Mouse (Mus musculus) cerebellum, postnatal 14 days (tissue): Measurements from ENCODE around the gene Gm43552.
"Not testable (repeated sequence)": the region's sequence is repeated elsewhere in the genome, so short reads cannot be mapped to it uniquely, and the experiment has no call there.

ENCODE experiments used
- DNase-seq, 2 experiments: peaks; one replicate each; pipeline ENCODE4 v3.0.0; 2021; ENCODE audit warnings: mixed read lengths in 2 of 2

Gene Gm43552

GRCm38 (mm10) chr5:65491767-65492715, 592 bp downstream of the Gm43552 start:
- DNase-seq, result peak; percentile 73

- DNase-seq, result no peak
Observed at GRCm38 (mm10) chr5:65489830-65490229, 2.8 kb downstream of the Gm43552 start.

DNA sequence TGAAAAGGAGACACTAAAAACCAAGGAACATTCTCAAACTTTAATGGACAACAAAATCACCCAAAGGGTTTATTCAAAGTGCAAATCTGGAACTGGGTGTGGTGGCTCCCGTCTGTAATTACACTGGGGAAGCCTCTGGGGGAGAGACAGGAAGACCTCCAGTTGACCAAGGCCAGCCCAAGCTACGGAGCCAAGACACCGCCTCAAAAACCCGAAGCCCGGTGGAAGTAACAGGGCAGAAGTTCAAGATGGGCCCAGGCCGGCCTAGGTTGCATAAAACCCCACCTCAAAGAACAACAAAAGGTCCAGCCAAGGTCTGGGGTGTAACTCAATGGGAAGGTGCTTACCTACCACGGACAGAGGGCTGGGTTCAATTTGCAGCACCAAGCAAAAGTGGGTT, 3.9 kb downstream of the Gm43552 start:
- no peak for DNase-seq

DNA sequence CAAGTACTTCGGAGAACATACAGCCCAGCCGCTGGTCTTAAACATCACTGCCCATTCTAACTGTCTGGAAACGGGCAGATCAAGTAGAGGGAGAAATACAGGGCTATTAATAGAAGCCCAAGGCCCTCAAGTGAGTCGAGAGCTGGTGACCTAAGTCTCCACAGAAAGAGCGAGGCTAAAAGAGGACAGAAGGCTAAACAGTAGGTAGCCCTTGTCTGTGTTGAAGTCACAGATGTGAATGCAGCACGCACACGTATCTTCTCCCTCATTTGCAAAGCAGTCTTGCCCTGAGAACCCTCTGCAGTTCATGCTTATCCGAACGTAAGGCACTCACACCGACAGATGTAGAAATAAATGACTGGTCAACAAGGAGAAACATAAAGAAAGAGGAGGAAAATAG, 5.3 kb downstream of the Gm43552 start:
- peak in 1 of 2 experiments; percentile 26 for DNase-seq

DNA sequence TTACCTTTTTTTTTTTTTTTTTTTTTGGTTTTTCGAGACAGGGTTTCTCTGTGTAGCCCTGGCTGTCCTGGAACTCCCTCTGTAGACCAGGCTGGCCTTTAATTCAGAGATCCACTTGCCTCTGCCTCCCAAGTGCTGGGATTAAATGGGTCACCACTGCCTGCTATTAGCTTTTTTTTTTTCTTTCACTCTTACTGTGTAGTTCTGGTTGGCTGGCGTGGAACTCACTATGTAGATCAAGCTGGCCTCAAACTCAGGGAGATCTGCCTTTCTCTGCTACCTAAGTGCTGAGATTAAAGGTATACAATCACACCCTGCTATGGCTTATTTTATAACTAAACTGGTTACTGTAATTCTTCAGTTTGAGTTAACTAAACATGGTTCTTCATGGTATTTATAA, 6.1 kb downstream of the Gm43552 start:
- no peak for DNase-seq

- no peak for DNase-seq
Observed at GRCm38 (mm10) chr5:65482996-65483395, 9.6 kb downstream of the Gm43552 start.

DNA sequence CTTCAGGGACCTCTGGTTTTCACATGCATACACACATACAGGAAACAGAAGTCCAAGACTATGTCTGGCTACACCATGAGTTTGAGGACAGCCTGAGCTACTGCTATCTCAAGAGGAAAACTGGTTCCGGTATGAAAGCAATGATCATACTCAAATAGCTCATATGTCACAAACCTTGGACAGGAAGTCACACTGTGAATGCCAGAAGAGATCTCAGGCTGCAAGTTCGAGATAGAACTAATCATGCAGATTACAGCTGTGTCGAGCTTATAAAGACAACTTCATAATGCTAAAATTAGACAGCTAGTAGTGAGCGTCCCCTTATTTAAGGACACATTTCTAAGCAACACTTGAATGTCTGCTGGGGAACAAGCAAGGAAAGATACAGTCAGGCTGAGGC, 12.1 kb downstream of the Gm43552 start:
- DNase-seq, result no peak

DNA sequence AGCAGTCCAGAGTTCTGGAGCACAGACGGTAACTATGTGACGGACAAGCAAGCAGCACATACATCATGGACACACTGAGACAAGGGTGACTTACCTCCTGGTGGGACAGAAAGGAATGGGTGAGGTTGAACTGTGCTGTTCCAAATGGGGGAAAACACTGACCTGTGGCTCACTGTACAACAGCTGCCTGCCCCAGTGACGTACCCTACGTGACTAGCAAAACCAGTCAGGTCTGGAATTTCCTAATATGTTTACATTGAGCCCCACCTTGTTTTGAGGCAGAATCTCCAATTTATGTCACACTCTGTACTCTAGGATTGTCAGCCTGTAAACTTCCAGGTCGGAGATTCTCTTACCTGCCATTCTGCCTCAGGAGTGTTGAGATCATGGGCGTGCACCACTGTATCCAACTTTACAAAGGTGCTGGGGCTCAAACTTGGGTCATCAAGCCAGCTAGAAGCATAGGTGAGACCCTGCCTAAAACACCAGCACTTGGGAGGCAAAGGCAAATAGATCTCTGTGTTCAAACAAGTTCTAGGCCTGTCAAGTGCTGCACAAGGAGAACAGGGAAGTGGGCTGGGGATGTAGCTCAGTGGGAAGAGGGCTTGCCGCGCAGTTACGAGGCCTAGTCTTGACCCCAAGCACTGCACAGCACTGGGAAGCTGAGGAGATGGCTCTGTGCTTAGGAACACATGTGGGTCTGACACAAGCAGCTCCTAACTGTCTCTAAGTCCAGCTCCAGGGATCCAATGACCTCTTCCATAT, 12.8 kb downstream of the Gm43552 start:
- no peak for DNase-seq

DNA sequence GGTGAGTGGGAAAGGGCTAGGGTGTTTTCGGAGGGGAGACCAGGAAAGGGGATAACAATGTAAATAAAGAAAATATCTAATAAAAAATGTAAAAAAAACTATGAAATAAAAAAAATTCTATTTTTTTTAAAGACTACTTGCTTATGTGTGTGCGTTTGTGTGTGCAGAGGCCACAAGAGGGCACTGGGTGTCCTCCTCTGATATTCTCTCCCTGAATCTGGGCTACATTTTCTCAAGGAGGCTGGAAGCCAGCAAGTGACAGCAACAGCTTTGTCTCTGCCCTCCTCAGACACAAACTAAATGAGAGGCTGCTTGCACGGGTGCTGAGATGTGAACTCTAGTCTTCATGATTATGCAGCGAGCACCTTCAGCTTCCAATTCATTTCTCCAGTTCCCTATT, 14.4 kb downstream of the Gm43552 start:
- DNase-seq, result peak; percentile 55 to 57

DNA sequence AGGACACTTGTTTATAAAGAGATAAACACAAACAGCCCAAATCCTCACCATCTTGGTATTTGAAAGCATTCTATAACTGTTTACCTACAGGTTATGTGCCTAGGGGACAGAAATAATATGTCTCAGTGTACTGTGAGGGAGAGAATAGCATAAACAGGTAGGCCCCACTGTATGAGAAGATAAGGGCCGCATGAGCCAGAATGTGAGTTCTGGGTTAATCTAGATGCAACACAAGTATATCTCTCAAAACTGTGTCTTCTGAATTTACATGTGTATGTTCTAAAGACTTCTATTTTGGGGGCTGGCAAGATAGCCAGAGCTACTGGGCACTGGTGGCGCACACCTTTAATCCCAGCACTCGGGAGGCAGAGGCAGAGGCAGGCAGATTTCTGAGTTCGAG, 15.9 kb downstream of the Gm43552 start:
- DNase-seq, result not testable (repeated sequence)

GRCm38 (mm10) chr5:65475806-65476205, 16.8 kb downstream of the Gm43552 start:
- no peak for DNase-seq

DNA sequence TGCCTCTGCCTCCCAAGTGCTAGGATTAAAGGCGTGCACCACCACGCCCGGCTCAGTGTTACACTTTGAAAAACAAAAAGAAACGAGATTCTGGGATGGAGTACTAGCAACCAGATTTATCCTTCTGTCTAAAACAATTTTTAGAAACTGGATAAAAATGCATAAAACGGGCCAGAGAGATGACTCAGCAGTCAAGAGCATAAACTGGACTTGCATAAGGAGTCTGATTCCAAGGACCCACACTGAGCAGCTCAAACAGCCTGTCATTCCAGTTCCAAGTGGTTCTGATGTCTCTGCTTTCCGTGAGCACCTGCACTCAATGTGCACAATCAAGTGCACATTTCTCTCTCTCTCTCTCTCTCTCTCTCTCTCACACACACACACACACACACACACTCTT, 22.9 kb downstream of the Gm43552 start:
- peak; percentile 25 to 34 for DNase-seq

GRCm38 (mm10) chr5:65466911-65467310, 25.7 kb downstream of the Gm43552 start:
- DNase-seq, result no peak

- DNase-seq, result no peak
Observed at GRCm38 (mm10) chr5:65460361-65460760, 32.3 kb downstream of the Gm43552 start.

- no peak for DNase-seq
Observed at GRCm38 (mm10) chr5:65459454-65459853, 33.2 kb downstream of the Gm43552 start.

DNA sequence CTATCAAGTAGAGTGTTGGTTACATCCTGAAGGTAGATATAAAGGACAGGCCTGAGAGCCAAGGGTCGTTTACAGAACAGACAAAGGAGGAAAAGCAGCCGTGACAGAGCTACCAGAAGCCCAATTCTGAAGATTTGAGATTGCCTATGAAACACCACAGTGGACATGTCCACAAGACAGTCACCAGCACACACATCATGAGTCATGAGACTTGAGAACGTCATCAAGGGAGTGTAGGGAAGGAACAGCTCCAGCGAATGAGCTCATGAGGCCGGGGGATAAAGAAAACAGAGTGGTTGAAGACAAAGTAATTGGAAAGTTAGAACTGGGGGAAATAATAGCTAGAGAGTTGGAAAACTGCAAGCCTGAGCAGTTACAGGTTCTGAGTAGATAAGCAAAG, 34.8 kb downstream of the Gm43552 start:
- no peak for DNase-seq

GRCm38 (mm10) chr5:65457086-65457827, 35.4 kb downstream of the Gm43552 start:
- DNase-seq, result no peak

DNA sequence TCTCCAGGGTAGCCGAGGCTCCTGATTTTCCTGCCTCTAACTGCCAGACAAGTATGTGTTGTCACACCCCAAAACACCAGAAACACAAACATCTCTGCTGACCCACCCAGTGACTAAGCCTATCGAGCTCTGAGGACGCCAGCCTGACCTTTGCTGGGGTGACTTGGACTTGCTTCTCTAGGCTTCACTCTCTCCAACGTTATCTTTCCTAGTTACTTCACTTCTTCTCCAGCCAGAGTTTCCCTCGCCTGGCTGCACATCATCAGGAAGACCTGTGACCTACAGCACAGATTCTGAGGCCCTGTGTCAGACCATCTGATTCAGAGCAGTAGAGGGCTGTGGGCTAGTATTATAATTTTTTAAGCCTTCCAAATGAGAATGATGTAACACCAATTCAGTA, 37.9 kb downstream of the Gm43552 start:
- no peak for DNase-seq

- no peak for DNase-seq
Observed at GRCm38 (mm10) chr5:65448941-65449340, 43.7 kb downstream of the Gm43552 start.

- peak; percentile 84 to 89 for DNase-seq
Observed at GRCm38 (mm10) chr5:65447826-65448225, 44.8 kb downstream of the Gm43552 start.

- DNase-seq, result no peak
Observed at GRCm38 (mm10) chr5:65446756-65447155, 45.9 kb downstream of the Gm43552 start.

DNA sequence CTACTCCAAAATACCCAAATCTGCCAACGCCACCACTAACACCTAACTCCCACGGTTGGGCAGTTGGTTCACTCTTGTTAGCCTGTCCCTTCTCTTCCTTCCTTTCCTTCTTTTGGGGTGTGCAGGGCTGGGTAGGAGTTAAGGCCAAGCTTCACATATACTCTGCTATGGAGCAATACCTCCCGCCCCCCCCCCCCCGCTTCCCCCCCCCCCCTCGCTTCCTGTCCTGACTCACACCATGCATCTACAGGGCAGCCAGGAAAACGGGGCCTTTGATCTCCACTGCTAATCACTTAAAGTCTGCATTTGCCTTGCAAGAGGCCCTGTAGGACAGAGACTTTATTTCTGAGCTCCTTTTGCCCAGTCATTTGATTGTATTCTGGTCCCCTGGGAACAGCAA, 47.7 kb downstream of the Gm43552 start:
- peak in 1 of 2 experiments; percentile 20 for DNase-seq

- no peak for DNase-seq
Observed at GRCm38 (mm10) chr5:65438041-65438440, 54.6 kb downstream of the Gm43552 start.
